ENCODE assay signal across 8 mouse cellular contexts in genomic region chr9:44882981-44883569, GRCm38 (mm10). TPM values are rescaled to one million over a fixed set of nuclear protein-coding genes. Genes with fewer than 3 reads are reported as not detected.
DNase-seq lines count a peak whose midpoint lies in the region; ATAC-seq and TF ChIP-seq lines count a peak whose summit lies in the region.

No protein-coding gene starts in this region.

- H3K4me3 ChIP-seq in heart, embryonic 16.5 days (ENCODE audit: low read length): peak overlapping the region; percentile 99
- H3K4me3 ChIP-seq in G1E (ENCODE audit: low read depth, low read length): peak overlapping the region; percentile 90
- peak overlapping the region; percentile 83 for H3K4me3 ChIP-seq in embryonic facial prominence, embryonic 14.5 days (ENCODE audit: low read depth, low read length)
- H3K4me3 ChIP-seq in intestine, embryonic 15.5 days (replicated peaks): peak overlapping the region; percentile 99
- H3K4me3 ChIP-seq in liver, embryonic 14.5 days (ENCODE audit: insufficient read depth in 1 of 2, low read depth in 2 of 2, low read length in 2 of 2): peak overlapping the region; percentile 83 to 84

- intact Hi-C loops in heart, postnatal 36 days (cut with DNase I): loop anchor here (1.0 kb wide), 1 partner anchor 82 kb away; the partner anchor contains the start of gene Ube4a

- H3K4me1 ChIP-seq in heart, embryonic 16.5 days (ENCODE audit: control insufficient read depth, insufficient read depth, low read length): peaks cover 27% of the 10 kb centered on the region
- peaks cover 38% of the 10 kb centered on the region for H3K4me1 ChIP-seq in G1E (ENCODE audit: insufficient read depth, low read depth, low read length)
- peaks cover 14% of the 10 kb centered on the region for H3K4me1 ChIP-seq in embryonic facial prominence, embryonic 14.5 days (ENCODE audit: control insufficient read depth, insufficient read depth, low read length)
- peaks cover 26% of the 10 kb centered on the region for H3K4me1 ChIP-seq in intestine, embryonic 15.5 days (replicated peaks)
- peaks cover 11 to 21% of the 10 kb centered on the region in 2 experiments for H3K4me1 ChIP-seq in liver, embryonic 14.5 days (replicated peaks; ENCODE audit: control insufficient read depth in 2 of 2, insufficient read depth in 2 of 2, low read length in 1 of 2)

- H3K9ac ChIP-seq in heart, embryonic 16.5 days (ENCODE audit: low read length): 0 out of 2 replicates have a peak overlapping the region, but pooled peaks have one; percentile 37
- H3K9ac ChIP-seq in embryonic facial prominence, embryonic 14.5 days (ENCODE audit: low read depth, low read length): peak overlapping the region; percentile 82
- H3K9ac ChIP-seq in intestine, embryonic 15.5 days: peak overlapping the region; percentile 78; the same call in 1 of the 2 replicates
- no peak overlapping the region; the same call in 1 of the 2 replicates for H3K9ac ChIP-seq in liver, embryonic 14.5 days (replicated peaks)

- H3K27ac ChIP-seq in heart, embryonic 16.5 days (ENCODE audit: low read length): no peak overlapping the region
- H3K27ac ChIP-seq in embryonic facial prominence, embryonic 14.5 days (replicated peaks; ENCODE audit: low read depth, low read length): peak overlapping the region; percentile 98
- peak overlapping the region; percentile 98; the same call in 1 of the 2 replicates for H3K27ac ChIP-seq in intestine, embryonic 15.5 days
- H3K27ac ChIP-seq in liver, embryonic 14.5 days: no peak overlapping the region

- H3K4me2 ChIP-seq in heart, embryonic 16.5 days (ENCODE audit: low read depth, low read length): peak overlapping the region; percentile 100
- peak overlapping the region; percentile 96 for H3K4me2 ChIP-seq in embryonic facial prominence, embryonic 14.5 days (ENCODE audit: low read depth, low read length)
- peak overlapping the region; percentile 99 for H3K4me2 ChIP-seq in intestine, embryonic 15.5 days (replicated peaks)
- peak overlapping the region; percentile 99 for H3K4me2 ChIP-seq in liver, embryonic 14.5 days (ENCODE audit: low read depth)

- no peak for DNase-seq in heart, postnatal 36 days
- DNase-seq in G1E (ENCODE audit: low spot score): no peak
- peak; percentile 64 for DNase-seq in embryonic facial prominence, embryonic 14.5 days (ENCODE audit: low spot score)
- no peak for DNase-seq in liver, embryonic 14.5 days (ENCODE audit: low read depth in 3 of 3, low spot score in 3 of 3)
- peak; percentile 42 for DNase-seq in right cerebral cortex, postnatal 14 days
- no peak for DNase-seq in Muller cell, postnatal 12 days (ENCODE audit: inconsistent ontology term)

- no peaks in the 10 kb centered on the region for H3K9me3 ChIP-seq in heart, embryonic 16.5 days (replicated peaks; ENCODE audit: control insufficient read depth, low read length)
- no peaks in the 10 kb centered on the region for H3K9me3 ChIP-seq in G1E (replicated peaks)
- H3K9me3 ChIP-seq in embryonic facial prominence, embryonic 14.5 days (ENCODE audit: control insufficient read depth, low read length): no peaks in the 10 kb centered on the region
- no peaks in the 10 kb centered on the region for H3K9me3 ChIP-seq in intestine, embryonic 15.5 days
- no peaks in the 10 kb centered on the region for H3K9me3 ChIP-seq in liver, embryonic 14.5 days (ENCODE audit: control insufficient read depth, low read length)

- no peak for TF ChIP-seq EP300 in liver, embryonic 14.5 days (IDR thresholded peaks at IDR 0.05; ENCODE audit: low read depth)

- TF ChIP-seq CTCF in G1E (IDR thresholded peaks at IDR 0.05; ENCODE audit: low read depth, low read length): no peak
- no peak; the same call in 1 of the 2 replicates for TF ChIP-seq CTCF in liver, embryonic 14.5 days (IDR thresholded peaks at IDR 0.05; ENCODE audit: low read depth)

- no peaks in the 10 kb centered on the region for H3K36me3 ChIP-seq in heart, embryonic 16.5 days (ENCODE audit: control insufficient read depth, insufficient read depth)
- peaks cover 12% of the 10 kb centered on the region for H3K36me3 ChIP-seq in G1E (replicated peaks)
- no peaks in the 10 kb centered on the region for H3K36me3 ChIP-seq in embryonic facial prominence, embryonic 14.5 days (ENCODE audit: control insufficient read depth, insufficient read depth, low read length)
- H3K36me3 ChIP-seq in intestine, embryonic 15.5 days: no peaks in the 10 kb centered on the region
- H3K36me3 ChIP-seq in liver, embryonic 14.5 days (replicated peaks; ENCODE audit: control insufficient read depth, insufficient read depth, low read depth): no peaks in the 10 kb centered on the region

- no peak for ATAC-seq in heart, embryonic 16.5 days (replicated peaks; ENCODE audit: extremely low read depth, insufficient read depth, low FRiP score)
- ATAC-seq in G1E (ENCODE audit: extremely low read depth, insufficient number of reproducible peaks, low FRiP score, poor library complexity, severe bottlenecking): no peak
- ATAC-seq in embryonic facial prominence, embryonic 14.5 days (ENCODE audit: low read depth): no peak; the same call in 1 of the 2 replicates
- no peak for ATAC-seq in intestine, embryonic 15.5 days
- ATAC-seq in liver, embryonic 14.5 days (ENCODE audit: insufficient read depth): no peak

- H3K27me3 ChIP-seq in heart, embryonic 16.5 days (ENCODE audit: control insufficient read depth, insufficient read depth, low read length): no peaks in the 10 kb centered on the region
- peaks cover 25% of the 10 kb centered on the region for H3K27me3 ChIP-seq in G1E (ENCODE audit: insufficient read depth, low read length)
- no peaks in the 10 kb centered on the region for H3K27me3 ChIP-seq in embryonic facial prominence, embryonic 14.5 days (replicated peaks; ENCODE audit: control insufficient read depth, insufficient read depth, low read length)
- no peaks in the 10 kb centered on the region for H3K27me3 ChIP-seq in intestine, embryonic 15.5 days (replicated peaks)
- H3K27me3 ChIP-seq in liver, embryonic 14.5 days (ENCODE audit: control insufficient read depth, insufficient read depth, low read length): no peaks in the 10 kb centered on the region; the same call in 1 of the 2 replicates

- WGBS in heart, embryonic 16.5 days: under 1% methylated on average over 21 of the region's 21 CpGs
- WGBS in embryonic facial prominence, embryonic 14.5 days: under 1% methylated on average over 21 of the region's 21 CpGs
- under 1% methylated on average over 21 of the region's 21 CpGs for WGBS in intestine, embryonic 15.5 days
- WGBS in liver, embryonic 14.5 days (ENCODE audit: insufficient replicate concordance): 3% methylated on average over 21 of the region's 21 CpGs

RNA-seq across cellular contexts. Expression of gene Kmt2a, which starts 2.0 kb away (rescaled TPM):
- polyA plus RNA-seq in heart, embryonic 16.5 days (2015; fragmentation: Nextera tagmentation; extraction: Ambion mirVana): 7.7 and 8.2 TPM in 2 replicates
- total RNA-seq in heart, postnatal 36 days (2021): 10 to 100 TPM; 26.1 to 29.7 TPM
- total RNA-seq in G1E (2014; fragmentation: Nextera tagmentation) (143 TPM in 2 replicates), G1E (2017) (5.9 and 6.3 TPM in 2 replicates)
- 8.9 and 10.0 TPM in 2 replicates for polyA plus RNA-seq in G1E (2012)
- polyA plus RNA-seq in embryonic facial prominence, embryonic 14.5 days (2014; fragmentation: Nextera tagmentation; extraction: Ambion mirVana): 12.0 and 12.3 TPM in 2 replicates
- polyA plus RNA-seq in intestine, embryonic 15.5 days (2015; fragmentation: Nextera tagmentation; extraction: Ambion mirVana): 11.5 and 13.1 TPM in 2 replicates
- 2.3 and 3.0 TPM in 2 replicates for polyA plus RNA-seq in liver, embryonic 14.5 days (2012; rRNA removed)
- polyA plus RNA-seq in liver, embryonic 14.5 days (2014; fragmentation: Nextera tagmentation; extraction: Ambion mirVana): 2.3 TPM in 2 replicates

RNA-seq across cellular contexts. Expression of gene Atp5l, which starts 37.5 kb away (rescaled TPM):
- polyA plus RNA-seq in heart, embryonic 16.5 days (2015; fragmentation: Nextera tagmentation; extraction: Ambion mirVana): 1,180 and 1,367 TPM in 2 replicates
- total RNA-seq in heart, postnatal 36 days (2021): 1,000 to 10,000 TPM; 1,604 to 1,644 TPM
- total RNA-seq in G1E (2014; fragmentation: Nextera tagmentation) (68.9 and 73.1 TPM in 2 replicates), G1E (2017) (130 and 149 TPM in 2 replicates)
- polyA plus RNA-seq in G1E (2012): 32.8 and 41.5 TPM in 2 replicates
- polyA plus RNA-seq in embryonic facial prominence, embryonic 14.5 days (2014; fragmentation: Nextera tagmentation; extraction: Ambion mirVana): 681 and 870 TPM in 2 replicates
- polyA plus RNA-seq in intestine, embryonic 15.5 days (2015; fragmentation: Nextera tagmentation; extraction: Ambion mirVana): 920 and 926 TPM in 2 replicates
- polyA plus RNA-seq in liver, embryonic 14.5 days (2012; rRNA removed): 261 and 418 TPM in 2 replicates
- 577 and 630 TPM in 2 replicates for polyA plus RNA-seq in liver, embryonic 14.5 days (2014; fragmentation: Nextera tagmentation; extraction: Ambion mirVana)

Comparison
In these comparisons a context has a peak if more than half of its experiments do, and no peak if none do; other contexts are left out.
1. H3K27ac ChIP-seq: peak in embryonic facial prominence, embryonic 14.5 days (single experiment) and intestine, embryonic 15.5 days (single experiment); none in heart, embryonic 16.5 days (single experiment) and liver, embryonic 14.5 days (single experiment).
2. DNase-seq: peak in embryonic facial prominence, embryonic 14.5 days (single experiment) and right cerebral cortex, postnatal 14 days (single experiment); none in heart, postnatal 36 days (0 of 2), G1E (single experiment), liver, embryonic 14.5 days (0 of 3) and Muller cell, postnatal 12 days (single experiment).
3. Peak in every context shown above with its lines, with median percentiles within 50 percentile points of each other: H3K4me2 ChIP-seq and H3K4me3 ChIP-seq.